Mouse (Mus musculus) neural tube, embryonic 13.5 days (tissue): ENCODE results near the gene Dhrs9. TPM values are rescaled to one million over a fixed set of nuclear protein-coding genes. Genes with fewer than 3 reads are reported as not detected.
"Not testable (repeated sequence)": the region's sequence is repeated elsewhere in the genome, so short reads cannot be mapped to it uniquely, and the experiment has no call there.

Experiments used
- ATAC-seq: fragments of 200-750 bp; cut with Nextera tagmentation; 2 replicates; pipeline ENCODE4 v1.8.0; 2017; ENCODE audit warnings: low read depth, mild to moderate bottlenecking, moderate TSS enrichment, moderate library complexity
- H3K27ac ChIP-seq: fragments of 300-500 bp; sonication (generic); replicated peaks from 2 replicates; pipeline ENCODE4 v1.5.1; 2015; ENCODE audit warnings: moderate library complexity, mild to moderate bottlenecking, inconsistent platforms
- H3K27me3 ChIP-seq: fragments of 300-500 bp; sonication (generic); 2 replicates; pipeline ENCODE4 v1.6.1; 2015; ENCODE audit warnings: mild to moderate bottlenecking, inconsistent platforms
- H3K36me3 ChIP-seq: fragments of 300-500 bp; sonication (generic); 2 replicates; pipeline ENCODE4 v1.6.1; 2015; ENCODE audit warnings: mild to moderate bottlenecking, inconsistent platforms
- H3K4me1 ChIP-seq: fragments of 300-500 bp; sonication (generic); replicated peaks from 2 replicates; pipeline ENCODE4 v1.6.1; 2015; ENCODE audit warnings: inconsistent platforms
- H3K4me2 ChIP-seq: fragments of 300-500 bp; sonication (generic); 2 replicates; pipeline ENCODE4 v1.6.1; 2015; ENCODE audit warnings: inconsistent platforms, mild to moderate bottlenecking, moderate library complexity
- H3K4me3 ChIP-seq: fragments of 300-500 bp; sonication (generic); 2 replicates; pipeline ENCODE4 v1.5.1; 2015; ENCODE audit warnings: mild to moderate bottlenecking, inconsistent platforms
- H3K9ac ChIP-seq: fragments of 300-500 bp; sonication (generic); 2 replicates; pipeline ENCODE4 v1.6.1; 2015; ENCODE audit warnings: moderate library complexity, mild to moderate bottlenecking, inconsistent platforms
- H3K9me3 ChIP-seq: fragments of 300-500 bp; sonication (generic); 2 replicates; pipeline ENCODE4 v1.6.1; 2016; ENCODE audit warnings: inconsistent platforms
- WGBS: fragments of 180-500 bp; shearing (Covaris S2); methylation state at CpG from one replicate; pipeline ENCODE4 v1.1.7; 2015; 5-methylcytosine and 5-hydroxymethylcytosine counted together
- polyA plus RNA-seq: library from polyadenylated mRNA; unstranded; fragments of >200 nt; fragmentation: Nextera tagmentation; extraction: Ambion mirVana; gene quantifications from 2 replicates; pipeline ENCODE4 v1.2.1, GENCODE M21; 2015

Dhrs9 gene
- not detected in 2 replicates for polyA plus RNA-seq

- Histone ChIP-seq H3K9ac (no peak within 1 kb of the TSS), H3K9me3 (no peaks in the 10 kb centered on the region), H3K36me3 (no peaks in the 10 kb centered on the region), H3K27ac (no peak within 1 kb of the TSS), H3K4me3 (no peak within 1 kb of the TSS), H3K4me1 (no peaks in the 10 kb centered on the region), H3K4me2 (no peak within 1 kb of the TSS), H3K27me3 (no peaks in the 10 kb centered on the region)
- 86% methylated on average over 13 of the region's 13 CpGs for WGBS
- ATAC-seq: no peak
These were observed at the start of gene Dhrs9 for GRCm38 (mm10) chr2:69380281-69380680. Gene Dhrs9 (plus strand): TSS chr2:69380445.

GRCm38 (mm10) chr2:69331523-69331922 is 48.7 kb upstream of the Dhrs9 start:
- H3K4me2 ChIP-seq, H3K36me3 ChIP-seq, H3K27ac ChIP-seq, H3K9me3 ChIP-seq, H3K27me3 ChIP-seq, H3K4me1 ChIP-seq, H3K9ac ChIP-seq, H3K4me3 ChIP-seq, ATAC-seq: not testable (repeated sequence)
- WGBS: 84% methylated on average over 5 of the region's 6 CpGs

GRCm38 (mm10) chr2:69341506-69341905 is 38.7 kb upstream of the Dhrs9 start:
- 93% methylated on average over 6 of the region's 6 CpGs for WGBS
- Histone ChIP-seq H3K27me3 (no peaks in the 10 kb centered on the region), H3K4me3 (no peak overlapping the region), H3K36me3 (no peaks in the 10 kb centered on the region), H3K9me3 (no peaks in the 10 kb centered on the region), H3K4me1 (no peaks in the 10 kb centered on the region), H3K27ac (no peak overlapping the region), H3K4me2 (no peak overlapping the region), H3K9ac (no peak overlapping the region)
- no peak for ATAC-seq

GRCm38 (mm10) chr2:69342496-69343221 is 37.6 kb upstream of the Dhrs9 start, which contains the start of gene Abcb11:
Gene Abcb11 (minus strand): TSS chr2:69342616.
- Histone ChIP-seq H3K36me3 (no peaks in the 10 kb centered on the region), H3K27me3 (no peaks in the 10 kb centered on the region), H3K9me3 (no peaks in the 10 kb centered on the region), H3K27ac (no peak within 1 kb of the TSS), H3K4me1 (no peaks in the 10 kb centered on the region), H3K4me2 (no peak within 1 kb of the TSS), H3K4me3 (no peak within 1 kb of the TSS), H3K9ac (no peak within 1 kb of the TSS)
- no peak for ATAC-seq
- WGBS: 87% methylated on average over 9 of the region's 9 CpGs

- not testable (repeated sequence) for H3K27me3 ChIP-seq, H3K9me3 ChIP-seq, H3K4me1 ChIP-seq, H3K36me3 ChIP-seq, H3K4me2 ChIP-seq, H3K9ac ChIP-seq, H3K27ac ChIP-seq, H3K4me3 ChIP-seq
- peak; percentile 100 for ATAC-seq
These were observed 24.8 kb upstream of the Dhrs9 start for GRCm38 (mm10) chr2:69355402-69355801.

- H3K36me3 ChIP-seq: no peaks in the 10 kb centered on the region
- ATAC-seq: no peak
- H3K9ac ChIP-seq: no peak overlapping the region
- WGBS: 86% methylated on average over 2 of the region's 2 CpGs
- no peaks in the 10 kb centered on the region for H3K4me1 ChIP-seq
- H3K27me3 ChIP-seq: no peaks in the 10 kb centered on the region
- H3K27ac ChIP-seq: no peak overlapping the region
- no peaks in the 10 kb centered on the region for H3K9me3 ChIP-seq
- no peak overlapping the region for H3K4me3 ChIP-seq
- no peak overlapping the region for H3K4me2 ChIP-seq
These were observed 15.4 kb upstream of the Dhrs9 start for GRCm38 (mm10) chr2:69364831-69365230.

GRCm38 (mm10) chr2:69365275-69365674 is 15.0 kb upstream of the Dhrs9 start:
- Histone ChIP-seq H3K4me3 (no peak overlapping the region), H3K4me2 (no peak overlapping the region), H3K36me3 (no peaks in the 10 kb centered on the region), H3K4me1 (no peaks in the 10 kb centered on the region), H3K9me3 (no peaks in the 10 kb centered on the region), H3K9ac (no peak overlapping the region), H3K27ac (no peak overlapping the region), H3K27me3 (no peaks in the 10 kb centered on the region)
- no peak for ATAC-seq
- WGBS: 95% methylated on average over 1 of the region's 1 CpGs

- Histone ChIP-seq H3K4me3 (no peak overlapping the region), H3K4me1 (no peaks in the 10 kb centered on the region), H3K27me3 (no peaks in the 10 kb centered on the region), H3K9me3 (no peaks in the 10 kb centered on the region), H3K4me2 (no peak overlapping the region), H3K27ac (no peak overlapping the region), H3K36me3 (no peaks in the 10 kb centered on the region), H3K9ac (no peak overlapping the region)
- no peak for ATAC-seq
- WGBS: 94% methylated on average over 2 of the region's 2 CpGs
These were observed 3.5 kb upstream of the Dhrs9 start for GRCm38 (mm10) chr2:69376780-69377179.

- 92% methylated on average over 1 of the region's 1 CpGs for WGBS
- Histone ChIP-seq H3K36me3 (no peaks in the 10 kb centered on the region), H3K27ac (no peak overlapping the region), H3K4me1 (no peaks in the 10 kb centered on the region), H3K9ac (no peak overlapping the region), H3K9me3 (no peaks in the 10 kb centered on the region), H3K27me3 (no peaks in the 10 kb centered on the region), H3K4me3 (no peak overlapping the region), H3K4me2 (no peak overlapping the region)
- no peak for ATAC-seq
These were observed 444 bp upstream of the Dhrs9 start for GRCm38 (mm10) chr2:69379801-69380200.

GRCm38 (mm10) chr2:69381740-69382139 is 1.5 kb downstream of the Dhrs9 start:
- Histone ChIP-seq H3K4me3 (no peak overlapping the region), H3K9me3 (no peaks in the 10 kb centered on the region), H3K36me3 (no peaks in the 10 kb centered on the region), H3K4me1 (no peaks in the 10 kb centered on the region), H3K27me3 (no peaks in the 10 kb centered on the region), H3K27ac (no peak overlapping the region), H3K4me2 (no peak overlapping the region), H3K9ac (no peak overlapping the region)
- ATAC-seq: no peak
- WGBS: 50% methylated on average over 8 of the region's 8 CpGs

GRCm38 (mm10) chr2:69382838-69383237 is 2.6 kb downstream of the Dhrs9 start:
- Histone ChIP-seq H3K4me3 (no peak overlapping the region), H3K9me3 (no peaks in the 10 kb centered on the region), H3K27me3 (no peaks in the 10 kb centered on the region), H3K4me1 (no peaks in the 10 kb centered on the region), H3K4me2 (no peak overlapping the region), H3K9ac (no peak overlapping the region), H3K27ac (no peak overlapping the region), H3K36me3 (no peaks in the 10 kb centered on the region)
- WGBS: 89% methylated on average over 5 of the region's 5 CpGs
- no peak for ATAC-seq

- H3K9me3 ChIP-seq: no peaks in the 10 kb centered on the region
- H3K4me3 ChIP-seq: no peak overlapping the region
- H3K27me3 ChIP-seq: no peaks in the 10 kb centered on the region
- H3K27ac ChIP-seq: no peak overlapping the region
- no peak overlapping the region for H3K9ac ChIP-seq
- H3K4me2 ChIP-seq: no peak overlapping the region
- H3K4me1 ChIP-seq: no peaks in the 10 kb centered on the region
- H3K36me3 ChIP-seq: no peaks in the 10 kb centered on the region
- ATAC-seq: no peak
- WGBS: 89% methylated on average over 3 of the region's 3 CpGs
These were observed 6.0 kb downstream of the Dhrs9 start for GRCm38 (mm10) chr2:69386118-69386871.
